Mouse (Mus musculus): Measurements from ENCODE around the gene B3galt6. TPM values are rescaled to one million over a fixed set of nuclear protein-coding genes. Genes with fewer than 3 reads are reported as not detected.
A peak's percentile ranks its signal among the peaks of the same experiment; 100 is the strongest.

B3galt6 gene
- polyA plus RNA-seq, 1 experiment from 2014 or later = 8.6 TPM

- no peak overlapping the region for H3K4me2 ChIP-seq (ENCODE audit: low read depth, low read length)
- no peaks in the 10 kb centered on the region for H3K4me1 ChIP-seq (ENCODE audit: control insufficient read depth, insufficient read depth, low read length)
- ATAC-seq (replicated peaks; ENCODE audit: extremely low read depth, insufficient read depth, low FRiP score) = no peak
- H3K36me3 ChIP-seq (ENCODE audit: control insufficient read depth, insufficient read depth) = peaks cover 50% of the 10 kb centered on the region
- H3K4me3 ChIP-seq (ENCODE audit: low read length) = no peak overlapping the region
- H3K27ac ChIP-seq (ENCODE audit: low read length) = no peak overlapping the region
- H3K27me3 ChIP-seq (ENCODE audit: control insufficient read depth, insufficient read depth, low read length) = no peaks in the 10 kb centered on the region
- no peak overlapping the region for H3K9ac ChIP-seq (ENCODE audit: low read length)
- H3K9me3 ChIP-seq (replicated peaks; ENCODE audit: control insufficient read depth, low read length) = no peaks in the 10 kb centered on the region
- 93% methylated on average over 4 of the region's 4 CpGs for WGBS
These were observed 15.9 kb upstream of the B3galt6 start for GRCm38 (mm10) chr4:156008369-156008768.

- Histone ChIP-seq H3K9me3 (replicated peaks; ENCODE audit: control insufficient read depth, low read length) (no peaks in the 10 kb centered on the region), H3K4me3 (ENCODE audit: low read length) (no peak overlapping the region), H3K27ac (ENCODE audit: low read length) (no peak overlapping the region), H3K4me1 (ENCODE audit: control insufficient read depth, insufficient read depth, low read length) (no peaks in the 10 kb centered on the region), H3K27me3 (ENCODE audit: control insufficient read depth, insufficient read depth, low read length) (no peaks in the 10 kb centered on the region), H3K36me3 (ENCODE audit: control insufficient read depth, insufficient read depth) (peaks cover 66% of the 10 kb centered on the region), H3K9ac (ENCODE audit: low read length) (no peak overlapping the region), H3K4me2 (ENCODE audit: low read depth, low read length) (no peak overlapping the region)
- ATAC-seq (replicated peaks; ENCODE audit: extremely low read depth, insufficient read depth, low FRiP score) = no peak
- 80% methylated on average over 3 of the region's 3 CpGs for WGBS
These were observed 11.7 kb upstream of the B3galt6 start for GRCm38 (mm10) chr4:156004109-156004508.

DNA sequence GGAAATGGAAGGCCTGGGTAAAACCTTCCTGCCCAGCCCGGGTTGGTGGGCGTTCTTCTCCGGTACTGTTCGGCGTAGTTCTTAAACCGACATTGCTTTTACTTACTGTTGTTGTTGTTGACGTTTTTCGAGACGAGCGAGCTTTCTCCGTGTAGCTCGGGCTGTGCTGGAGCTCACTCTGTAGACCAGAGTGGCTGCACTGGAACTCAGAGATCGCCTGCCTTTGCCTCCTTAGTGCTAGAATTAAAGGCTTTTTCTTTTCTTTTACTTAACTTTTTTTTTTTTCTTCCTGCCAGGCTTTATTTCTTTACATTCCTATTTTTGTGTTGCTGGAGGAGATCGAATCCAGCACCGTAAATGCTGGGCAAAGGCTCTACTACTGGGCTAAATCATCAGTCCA lies 1.2 kb upstream of the B3galt6 start:
- Histone ChIP-seq H3K36me3 (ENCODE audit: control insufficient read depth, insufficient read depth) (peaks cover 15% of the 10 kb centered on the region), H3K4me1 (ENCODE audit: control insufficient read depth, insufficient read depth, low read length) (peaks cover 22% of the 10 kb centered on the region), H3K9ac (ENCODE audit: low read length) (peak overlapping the region; percentile 91), H3K4me3 (ENCODE audit: low read length) (peak overlapping the region; percentile 95), H3K4me2 (ENCODE audit: low read depth, low read length) (peak overlapping the region; percentile 73), H3K9me3 (replicated peaks; ENCODE audit: control insufficient read depth, low read length) (no peaks in the 10 kb centered on the region), H3K27ac (ENCODE audit: low read length) (peak overlapping the region; percentile 97), H3K27me3 (ENCODE audit: control insufficient read depth, insufficient read depth, low read length) (no peaks in the 10 kb centered on the region)
- ATAC-seq (replicated peaks; ENCODE audit: extremely low read depth, insufficient read depth, low FRiP score) = no peak
- WGBS = 3% methylated on average over 15 of the region's 15 CpGs

DNA sequence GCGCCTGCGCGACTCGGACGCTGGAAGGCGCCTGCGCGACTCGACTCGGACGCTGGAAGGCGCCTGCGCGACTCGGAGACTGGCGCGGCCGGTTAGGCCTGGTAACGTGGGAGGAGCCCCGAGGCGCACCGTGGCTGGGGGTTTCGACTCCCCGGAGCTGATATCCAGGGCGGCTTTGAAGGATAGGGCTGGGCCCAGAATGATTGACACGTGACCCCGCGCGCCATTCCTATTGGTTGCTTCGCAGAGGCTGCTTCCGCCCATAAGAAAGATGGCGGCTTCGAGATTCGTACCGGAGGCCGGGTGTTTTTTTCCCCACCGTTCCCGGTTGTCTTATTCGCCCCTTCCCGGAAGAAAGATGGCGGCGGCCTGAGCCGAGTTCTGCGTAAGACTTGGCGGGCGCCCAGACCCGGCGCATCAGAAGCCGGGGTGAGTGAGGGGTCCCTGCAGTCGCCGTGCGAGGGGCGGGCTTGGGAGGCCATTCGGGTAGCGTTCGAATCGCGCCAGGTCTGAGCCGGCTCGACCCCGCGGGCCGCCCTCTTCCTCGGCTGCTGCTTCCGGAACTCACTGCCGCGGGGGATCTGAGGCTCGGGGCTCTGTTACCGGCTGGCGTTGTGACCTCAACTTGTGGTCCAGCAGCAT lies 578 bp upstream of the B3galt6 start:
- H3K4me1 ChIP-seq (ENCODE audit: control insufficient read depth, insufficient read depth, low read length) = peaks cover 22% of the 10 kb centered on the region
- peak; percentile 82 for ATAC-seq (replicated peaks; ENCODE audit: extremely low read depth, insufficient read depth, low FRiP score)

GRCm38 (mm10) chr4:155991908-155992230 lies 580 bp downstream of the B3galt6 start:
- Histone ChIP-seq H3K4me2 (ENCODE audit: low read depth, low read length) (peak overlapping the region; percentile 98), H3K9me3 (replicated peaks; ENCODE audit: control insufficient read depth, low read length) (no peaks in the 10 kb centered on the region), H3K4me3 (ENCODE audit: low read length) (peak overlapping the region; percentile 72), H3K4me1 (ENCODE audit: control insufficient read depth, insufficient read depth, low read length) (peaks cover 22% of the 10 kb centered on the region), H3K36me3 (ENCODE audit: control insufficient read depth, insufficient read depth) (0 out of 2 replicates have a peak, but pooled peaks cover 5% of the 10 kb centered on the region), H3K27ac (ENCODE audit: low read length) (peak overlapping the region; percentile 95), H3K27me3 (ENCODE audit: control insufficient read depth, insufficient read depth, low read length) (no peaks in the 10 kb centered on the region), H3K9ac (ENCODE audit: low read length) (peak overlapping the region; percentile 85)
- ATAC-seq (replicated peaks; ENCODE audit: extremely low read depth, insufficient read depth, low FRiP score) = no peak
- 23% methylated on average over 37 of the region's 37 CpGs for WGBS

More for the DNA sequence above, 578 bp upstream of the B3galt6 start:
- peaks cover 12% of the 10 kb centered on the region for H3K36me3 ChIP-seq (ENCODE audit: control insufficient read depth, insufficient read depth)
- no peaks in the 10 kb centered on the region for H3K9me3 ChIP-seq (replicated peaks; ENCODE audit: control insufficient read depth, low read length)
- WGBS = under 1% methylated on average over 70 of the region's 70 CpGs
- peak overlapping the region; percentile 95 for H3K4me3 ChIP-seq (ENCODE audit: low read length)
- peak overlapping the region; percentile 97 for H3K27ac ChIP-seq (ENCODE audit: low read length)
- no peaks in the 10 kb centered on the region for H3K27me3 ChIP-seq (ENCODE audit: control insufficient read depth, insufficient read depth, low read length)
- H3K9ac ChIP-seq (ENCODE audit: low read length) = peak overlapping the region; percentile 91
- peak overlapping the region; percentile 73 for H3K4me2 ChIP-seq (ENCODE audit: low read depth, low read length)

GRCm38 (mm10) chr4:155991211-155991907 lies 1.1 kb downstream of the B3galt6 start:
- 84% methylated on average over 22 of the region's 22 CpGs for WGBS
- H3K4me1 ChIP-seq (ENCODE audit: control insufficient read depth, insufficient read depth, low read length) = peaks cover 22% of the 10 kb centered on the region
- peak overlapping the region; percentile 98 for H3K4me2 ChIP-seq (ENCODE audit: low read depth, low read length)
- no peaks in the 10 kb centered on the region for H3K27me3 ChIP-seq (ENCODE audit: control insufficient read depth, insufficient read depth, low read length)
- H3K27ac ChIP-seq (ENCODE audit: low read length) = peak overlapping the region; percentile 95; the same call in 1 of the 2 replicates
- H3K9me3 ChIP-seq (replicated peaks; ENCODE audit: control insufficient read depth, low read length) = no peaks in the 10 kb centered on the region
- 0 out of 2 replicates have a peak, but pooled peaks cover 2% of the 10 kb centered on the region for H3K36me3 ChIP-seq (ENCODE audit: control insufficient read depth, insufficient read depth)
- H3K9ac ChIP-seq (ENCODE audit: low read length) = peak overlapping the region; percentile 85
- H3K4me3 ChIP-seq (ENCODE audit: low read length) = peak overlapping the region; percentile 72
- ATAC-seq (replicated peaks; ENCODE audit: extremely low read depth, insufficient read depth, low FRiP score) = no peak

GRCm38 (mm10) chr4:155983788-155984187 lies 8.7 kb downstream of the B3galt6 start:
- no peaks in the 10 kb centered on the region for H3K36me3 ChIP-seq (ENCODE audit: control insufficient read depth, insufficient read depth)
- no peak overlapping the region for H3K4me3 ChIP-seq (ENCODE audit: low read length)
- H3K4me1 ChIP-seq (ENCODE audit: control insufficient read depth, insufficient read depth, low read length) = no peaks in the 10 kb centered on the region
- H3K4me2 ChIP-seq (ENCODE audit: low read depth, low read length) = no peak overlapping the region
- H3K27me3 ChIP-seq (ENCODE audit: control insufficient read depth, insufficient read depth, low read length) = peaks cover 2% of the 10 kb centered on the region; the same call in 1 of the 2 replicates
- no peak for ATAC-seq (replicated peaks; ENCODE audit: extremely low read depth, insufficient read depth, low FRiP score)
- H3K9me3 ChIP-seq (replicated peaks; ENCODE audit: control insufficient read depth, low read length) = no peaks in the 10 kb centered on the region
- no peak overlapping the region for H3K9ac ChIP-seq (ENCODE audit: low read length)
- WGBS = 21% methylated on average over 2 of the region's 2 CpGs
- H3K27ac ChIP-seq (ENCODE audit: low read length) = no peak overlapping the region

- Histone ChIP-seq H3K4me2 (ENCODE audit: low read depth, low read length) (no peak overlapping the region), H3K36me3 (ENCODE audit: control insufficient read depth, insufficient read depth) (no peaks in the 10 kb centered on the region), H3K4me1 (ENCODE audit: control insufficient read depth, insufficient read depth, low read length) (no peaks in the 10 kb centered on the region), H3K9ac (ENCODE audit: low read length) (no peak overlapping the region), H3K9me3 (replicated peaks; ENCODE audit: control insufficient read depth, low read length) (no peaks in the 10 kb centered on the region), H3K4me3 (ENCODE audit: low read length) (no peak overlapping the region), H3K27ac (ENCODE audit: low read length) (no peak overlapping the region), H3K27me3 (ENCODE audit: control insufficient read depth, insufficient read depth, low read length) (peaks cover 2% of the 10 kb centered on the region; the same call in 1 of the 2 replicates)
- ATAC-seq (replicated peaks; ENCODE audit: extremely low read depth, insufficient read depth, low FRiP score) = no peak
- WGBS = 65% methylated on average over 11 of the region's 12 CpGs
These were observed 10.9 kb downstream of the B3galt6 start for GRCm38 (mm10) chr4:155981436-155982082.

DNA sequence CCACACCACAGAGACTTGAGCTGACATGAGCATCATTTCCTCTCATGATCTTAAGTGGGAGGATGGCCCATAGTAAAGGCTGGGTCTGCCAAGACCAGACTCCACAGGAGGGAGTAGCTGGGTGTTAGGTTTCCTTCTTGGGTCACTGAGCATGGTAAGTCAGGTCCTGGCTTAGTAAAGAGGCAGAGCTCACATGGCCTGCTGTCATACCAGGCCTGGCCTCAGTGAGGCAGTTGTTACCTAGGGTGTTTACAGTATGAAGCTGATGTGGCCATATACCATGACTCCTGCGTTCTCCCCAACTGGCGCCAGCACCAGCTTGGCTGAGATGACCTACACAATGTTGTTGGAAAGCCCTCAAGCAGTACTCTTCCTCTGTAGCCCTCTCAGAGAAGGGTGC lies 19.2 kb downstream of the B3galt6 start:
- 84% methylated on average over 2 of the region's 2 CpGs for WGBS
- no peaks in the 10 kb centered on the region for H3K36me3 ChIP-seq (ENCODE audit: control insufficient read depth, insufficient read depth)
- no peak overlapping the region for H3K4me2 ChIP-seq (ENCODE audit: low read depth, low read length)
- no peak for ATAC-seq (replicated peaks; ENCODE audit: extremely low read depth, insufficient read depth, low FRiP score)
- no peak overlapping the region for H3K27ac ChIP-seq (ENCODE audit: low read length)
- H3K27me3 ChIP-seq (ENCODE audit: control insufficient read depth, insufficient read depth, low read length) = no peaks in the 10 kb centered on the region
- H3K9me3 ChIP-seq (replicated peaks; ENCODE audit: control insufficient read depth, low read length) = no peaks in the 10 kb centered on the region
- no peak overlapping the region for H3K9ac ChIP-seq (ENCODE audit: low read length)
- no peak overlapping the region for H3K4me3 ChIP-seq (ENCODE audit: low read length)
- H3K4me1 ChIP-seq (ENCODE audit: control insufficient read depth, insufficient read depth, low read length) = no peaks in the 10 kb centered on the region

Data from heart, embryonic 16.5 days (tissue).